Mouse (Mus musculus) inflammation-experienced regulatory T-cells, adult 6 months (primary cell): Measurements from ENCODE around the gene Ugt1a6a. TPM values are rescaled to one million over a fixed set of nuclear protein-coding genes. Genes with fewer than 3 reads are reported as not detected.

ENCODE experiments used
- ATAC-seq: one replicate; pipeline ENCODE4 v1.8.0; 2017
- polyA plus RNA-seq, 3 experiments: library from polyadenylated mRNA; unstranded; fragments of 100-300 nt; shearing (Covaris generic); gene quantifications; one replicate each; pipeline ENCODE4 v1.2.1; 2017

Ugt1a6a gene
- polyA plus RNA-seq, 3 experiments from 2014 or later, result 0.19 to 0.98 TPM; not detected in 1

- ATAC-seq, result no peak
These were observed 115.4 kb downstream of the Ugt1a6a start for GRCm38 (mm10) chr1:88250023-88250422.

- no peak for ATAC-seq
These were observed 118.5 kb downstream of the Ugt1a6a start for GRCm38 (mm10) chr1:88253106-88253505.

- no peak for ATAC-seq
These were observed 118.9 kb downstream of the Ugt1a6a start for GRCm38 (mm10) chr1:88253540-88253939.

- ATAC-seq, result no peak
These were observed 120.3 kb downstream of the Ugt1a6a start for GRCm38 (mm10) chr1:88254793-88255465.

GRCm38 (mm10) chr1:88255466-88255857 lies 120.9 kb downstream of the Ugt1a6a start:
- ATAC-seq, result no peak

GRCm38 (mm10) chr1:88255989-88256754 lies 121.6 kb downstream of the Ugt1a6a start:
- no peak for ATAC-seq

- ATAC-seq, result no peak
These were observed 122.5 kb downstream of the Ugt1a6a start for GRCm38 (mm10) chr1:88256886-88257663.

- ATAC-seq, result no peak
These were observed 123.1 kb downstream of the Ugt1a6a start for GRCm38 (mm10) chr1:88257681-88258080.

GRCm38 (mm10) chr1:88258361-88258760 lies 123.8 kb downstream of the Ugt1a6a start:
- ATAC-seq, result no peak

GRCm38 (mm10) chr1:88258881-88259642 lies 124.5 kb downstream of the Ugt1a6a start:
- ATAC-seq, result no peak

GRCm38 (mm10) chr1:88259643-88260024 lies 125.0 kb downstream of the Ugt1a6a start:
- no peak for ATAC-seq

- no peak for ATAC-seq
These were observed 125.5 kb downstream of the Ugt1a6a start for GRCm38 (mm10) chr1:88260114-88260513.

- ATAC-seq, result no peak
These were observed 126.2 kb downstream of the Ugt1a6a start for GRCm38 (mm10) chr1:88260604-88261377.

GRCm38 (mm10) chr1:88261706-88262105 lies 127.1 kb downstream of the Ugt1a6a start:
- no peak for ATAC-seq

GRCm38 (mm10) chr1:88262255-88262654 lies 127.6 kb downstream of the Ugt1a6a start:
- no peak for ATAC-seq

GRCm38 (mm10) chr1:88262961-88263360 lies 128.4 kb downstream of the Ugt1a6a start:
- no peak for ATAC-seq

- ATAC-seq, result no peak
These were observed 129.2 kb downstream of the Ugt1a6a start for GRCm38 (mm10) chr1:88263778-88264177.

- no peak for ATAC-seq
These were observed 129.7 kb downstream of the Ugt1a6a start for GRCm38 (mm10) chr1:88264237-88264868.

GRCm38 (mm10) chr1:88264869-88265240 lies 130.2 kb downstream of the Ugt1a6a start:
- ATAC-seq, result no peak

GRCm38 (mm10) chr1:88266123-88266522 lies 131.5 kb downstream of the Ugt1a6a start:
- ATAC-seq, result no peak

GRCm38 (mm10) chr1:88267489-88267888 lies 132.9 kb downstream of the Ugt1a6a start:
- peak; percentile 1 for ATAC-seq
